Mouse (Mus musculus): ENCODE results near the gene Ces1a. TPM values are rescaled to one million over a fixed set of nuclear protein-coding genes. Genes with fewer than 3 reads are reported as not detected.
A peak's percentile ranks its signal among the peaks of the same experiment; 100 is the strongest.

Gene Ces1a
- 0.44 TPM in 1 of 2 replicates, not detected in the other for polyA plus RNA-seq (2011; ENCODE audit: insufficient read length, low read depth, missing spikeins)

DNA sequence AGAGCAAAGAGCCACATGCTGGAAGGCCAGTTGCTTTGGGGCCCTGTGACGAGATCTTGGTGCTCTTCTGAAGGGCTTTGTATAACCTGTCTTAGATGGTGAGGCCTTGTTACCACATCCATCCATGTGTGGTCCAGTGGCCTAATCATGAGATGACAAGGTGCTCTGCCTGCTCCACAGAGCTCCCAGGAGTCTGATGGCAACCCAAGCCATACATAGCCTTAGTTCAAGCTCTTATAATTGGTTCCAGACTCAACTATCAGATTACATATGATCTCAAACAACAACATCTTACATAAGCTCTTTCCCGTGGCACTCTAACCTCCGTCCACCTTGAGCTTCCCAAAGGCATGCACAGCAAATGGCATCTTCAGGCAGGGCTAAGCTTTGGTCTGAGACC is at the start of gene Ces1a:
Gene Ces1a, minus strand, starts transcription at position 101 of the 400 bp plus-strand sequence.
- Histone ChIP-seq H3K4me1 (ENCODE audit: control insufficient read depth, insufficient read depth, low read length) (no peaks in the 10 kb centered on the region), H3K4me3 (ENCODE audit: insufficient read depth, low read length) (no peak within 1 kb of the TSS), H3K27ac (ENCODE audit: insufficient read depth, low read length) (no peak within 1 kb of the TSS)
- no peak for TF ChIP-seq CTCF (IDR thresholded peaks at IDR 0.05; ENCODE audit: borderline replicate concordance, insufficient read depth, low read length)
- no peak for TF ChIP-seq POLR2A (IDR thresholded peaks at IDR 0.05; ENCODE audit: low read depth, low read length)

DNA sequence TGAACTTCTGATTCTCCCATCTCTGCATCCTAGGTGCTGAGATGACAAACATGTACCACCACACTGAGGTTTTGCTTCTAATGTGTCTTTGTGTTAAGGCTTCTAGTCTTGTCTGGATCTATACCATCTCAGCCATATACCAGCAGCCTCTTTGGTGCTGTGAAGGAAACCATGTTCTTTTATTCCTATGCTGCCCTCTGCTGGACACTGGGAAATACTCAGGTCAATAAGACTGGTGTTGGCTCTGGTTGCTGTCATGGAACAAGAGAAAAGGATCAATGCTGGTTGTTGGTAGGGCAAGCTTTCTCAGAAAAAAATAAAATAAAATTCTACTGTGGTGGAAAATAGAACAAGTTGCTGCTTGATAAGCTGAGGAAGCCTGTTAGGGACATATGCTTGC is 47.4 kb upstream of the Ces1a start:
- TF ChIP-seq CTCF (IDR thresholded peaks at IDR 0.05; ENCODE audit: borderline replicate concordance, insufficient read depth, low read length) (no peak), POLR2A (IDR thresholded peaks at IDR 0.05; ENCODE audit: low read depth, low read length) (no peak)
- no peaks in the 10 kb centered on the region for H3K4me1 ChIP-seq (ENCODE audit: control insufficient read depth, insufficient read depth, low read length)
- no peak overlapping the region for H3K27ac ChIP-seq (ENCODE audit: insufficient read depth, low read length)
- no peak overlapping the region for H3K4me3 ChIP-seq (ENCODE audit: insufficient read depth, low read length)

DNA sequence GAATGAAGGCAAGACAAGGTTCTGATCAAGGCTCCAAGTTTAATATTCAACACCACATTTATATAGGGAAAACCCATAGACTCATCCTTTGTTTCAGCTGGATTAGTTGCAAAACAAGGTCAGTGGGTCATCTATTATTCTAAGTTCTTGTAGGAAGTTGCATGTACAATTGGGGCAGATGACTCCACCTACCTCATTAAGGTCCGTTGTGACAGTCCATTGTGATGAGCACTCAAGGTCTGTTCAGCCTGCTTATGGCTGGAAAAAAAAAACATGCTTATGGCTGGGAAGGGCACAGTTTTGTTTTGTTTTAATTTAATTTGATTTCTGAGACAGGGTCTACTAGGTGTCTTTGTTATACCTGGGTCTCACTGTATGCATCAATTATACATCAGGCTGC is 43.3 kb upstream of the Ces1a start:
- Histone ChIP-seq H3K4me3 (ENCODE audit: insufficient read depth, low read length) (no peak overlapping the region), H3K27ac (ENCODE audit: insufficient read depth, low read length) (no peak overlapping the region), H3K4me1 (ENCODE audit: control insufficient read depth, insufficient read depth, low read length) (no peaks in the 10 kb centered on the region)
- no peak for TF ChIP-seq POLR2A (IDR thresholded peaks at IDR 0.05; ENCODE audit: low read depth, low read length)
- no peak for TF ChIP-seq CTCF (IDR thresholded peaks at IDR 0.05; ENCODE audit: borderline replicate concordance, insufficient read depth, low read length)

DNA sequence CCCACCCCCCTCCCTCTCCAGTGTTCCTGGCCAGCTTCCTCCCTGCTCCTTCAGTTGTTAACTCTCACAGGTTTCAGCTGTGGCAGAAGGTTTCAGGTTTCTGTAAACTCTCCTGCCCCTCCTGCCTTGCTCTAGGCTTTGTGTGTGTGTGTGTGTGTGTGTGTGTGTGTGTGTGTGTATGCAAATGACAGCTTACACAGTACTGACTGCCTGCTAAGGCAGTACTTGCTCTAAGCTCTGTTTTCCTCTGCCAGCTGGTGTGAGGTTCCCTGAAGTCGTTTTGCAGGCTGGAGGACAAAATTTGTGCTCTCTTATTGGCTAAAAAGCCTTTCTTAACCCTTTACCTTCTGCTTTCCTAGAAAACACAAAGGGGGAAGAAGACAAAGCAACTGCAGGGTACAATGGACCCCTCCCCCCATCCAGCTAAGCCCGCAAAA is 40.7 kb upstream of the Ces1a start:
- Histone ChIP-seq H3K4me3 (ENCODE audit: insufficient read depth, low read length) (no peak overlapping the region), H3K4me1 (ENCODE audit: control insufficient read depth, insufficient read depth, low read length) (no peaks in the 10 kb centered on the region), H3K27ac (ENCODE audit: insufficient read depth, low read length) (no peak overlapping the region)
- TF ChIP-seq POLR2A (IDR thresholded peaks at IDR 0.05; ENCODE audit: low read depth, low read length) (no peak), CTCF (IDR thresholded peaks at IDR 0.05; ENCODE audit: borderline replicate concordance, insufficient read depth, low read length) (no peak)

DNA sequence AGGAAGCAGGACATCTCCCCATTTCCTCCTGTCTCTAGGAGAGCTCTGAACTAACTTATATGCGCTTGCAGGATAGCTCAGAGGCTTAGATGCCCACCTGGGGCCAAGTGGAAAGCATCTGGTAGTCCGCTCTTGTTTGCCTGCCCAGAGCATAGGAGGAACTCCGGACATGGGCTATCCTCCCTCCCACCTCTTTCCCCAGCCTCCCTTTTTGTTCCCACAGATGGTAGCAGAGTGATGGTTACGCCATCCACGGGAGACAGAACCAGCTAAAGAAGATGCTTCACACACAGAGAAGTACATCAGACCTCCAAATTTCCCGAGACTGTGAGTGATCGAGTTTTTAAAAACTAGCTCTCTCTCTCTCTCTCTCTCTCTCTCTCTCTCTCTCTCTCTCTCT is 40.2 kb upstream of the Ces1a start:
- Histone ChIP-seq H3K4me3 (ENCODE audit: insufficient read depth, low read length) (no peak overlapping the region), H3K27ac (ENCODE audit: insufficient read depth, low read length) (no peak overlapping the region), H3K4me1 (ENCODE audit: control insufficient read depth, insufficient read depth, low read length) (no peaks in the 10 kb centered on the region)
- TF ChIP-seq CTCF (IDR thresholded peaks at IDR 0.05; ENCODE audit: borderline replicate concordance, insufficient read depth, low read length) (no peak), POLR2A (IDR thresholded peaks at IDR 0.05; ENCODE audit: low read depth, low read length) (no peak)

DNA sequence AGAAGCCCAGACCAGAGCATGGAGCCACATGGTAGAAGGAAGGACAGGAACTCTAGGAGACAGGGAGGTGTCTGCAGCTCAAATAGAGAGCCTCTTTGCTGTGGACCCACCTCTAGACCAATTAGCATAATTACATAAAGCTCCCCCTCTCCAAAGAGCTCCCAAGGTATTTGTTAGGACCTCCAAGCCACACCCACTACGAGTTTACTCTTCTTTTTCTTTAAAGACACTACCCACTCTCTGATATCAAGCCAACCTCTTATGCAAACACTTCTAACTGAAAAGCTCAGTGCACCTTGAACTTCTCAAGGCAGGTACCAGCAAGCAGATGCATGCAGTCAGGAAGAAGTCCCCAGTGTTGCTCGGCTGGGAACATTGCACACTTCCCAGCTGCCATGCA is 31.9 kb upstream of the Ces1a start, which contains the start of gene Ces1b:
Gene Ces1b, minus strand, starts transcription at position 131 of the 400 bp plus-strand sequence.
- TF ChIP-seq POLR2A (IDR thresholded peaks at IDR 0.05; ENCODE audit: low read depth, low read length) (no peak), CTCF (IDR thresholded peaks at IDR 0.05; ENCODE audit: borderline replicate concordance, insufficient read depth, low read length) (no peak)
- no peak within 1 kb of the TSS for H3K4me3 ChIP-seq (ENCODE audit: insufficient read depth, low read length)
- no peaks in the 10 kb centered on the region for H3K4me1 ChIP-seq (ENCODE audit: control insufficient read depth, insufficient read depth, low read length)
- H3K27ac ChIP-seq (ENCODE audit: insufficient read depth, low read length), result no peak within 1 kb of the TSS

DNA sequence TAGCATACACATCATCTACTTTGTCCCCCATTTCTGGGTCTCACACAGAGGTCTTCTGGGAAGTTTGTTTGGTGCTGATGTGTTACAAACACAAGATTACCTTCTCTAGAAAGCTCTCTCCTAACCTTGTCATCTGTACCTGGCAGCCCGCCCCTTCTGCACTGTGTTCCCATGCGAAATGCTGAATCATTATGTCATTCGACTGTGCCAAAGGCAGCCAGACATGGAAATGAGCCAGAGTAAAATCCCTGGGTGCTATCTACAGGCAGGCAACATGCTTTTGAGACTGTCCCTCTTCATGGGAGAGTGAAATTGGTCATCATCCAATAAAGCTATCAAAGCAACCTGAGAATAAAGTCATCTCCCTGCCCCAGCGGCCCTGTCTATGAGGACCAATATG is 27.3 kb upstream of the Ces1a start:
- no peak overlapping the region for H3K4me3 ChIP-seq (ENCODE audit: insufficient read depth, low read length)
- no peak for TF ChIP-seq CTCF (IDR thresholded peaks at IDR 0.05; ENCODE audit: borderline replicate concordance, insufficient read depth, low read length)
- TF ChIP-seq POLR2A (IDR thresholded peaks at IDR 0.05; ENCODE audit: low read depth, low read length), result no peak
- H3K27ac ChIP-seq (ENCODE audit: insufficient read depth, low read length), result no peak overlapping the region
- H3K4me1 ChIP-seq (ENCODE audit: control insufficient read depth, insufficient read depth, low read length), result no peaks in the 10 kb centered on the region

DNA sequence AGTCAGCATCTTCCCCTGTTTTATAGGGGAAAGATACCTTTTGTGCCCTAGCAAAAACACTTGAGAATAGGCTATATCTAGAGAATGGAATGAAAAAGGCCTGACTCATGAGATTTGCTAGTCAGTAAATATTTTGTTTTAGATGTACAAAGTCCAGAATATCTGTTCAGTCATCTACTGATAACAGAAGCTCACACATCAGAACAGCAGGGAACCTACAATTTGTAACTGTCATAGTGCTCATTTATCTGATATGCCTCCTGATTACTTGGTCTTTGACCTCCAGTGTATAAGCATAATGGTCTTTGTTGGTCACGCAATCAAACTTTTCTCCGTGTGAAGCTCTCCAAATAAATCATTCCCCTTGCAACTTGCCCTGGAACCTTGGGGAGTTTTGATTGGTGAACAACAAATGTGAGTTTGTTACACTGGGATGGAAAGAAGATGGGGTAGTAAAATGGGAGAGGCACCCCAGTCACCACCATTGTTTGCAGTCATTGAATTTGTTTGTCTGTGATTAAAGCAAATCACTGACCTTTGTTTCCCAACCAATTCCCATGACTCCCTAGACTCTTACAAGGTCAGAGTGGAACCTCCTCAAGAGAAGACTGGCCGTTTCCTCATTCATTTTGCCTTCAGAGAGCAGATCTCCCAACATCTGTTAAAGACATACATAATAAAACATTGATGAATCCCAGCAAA is 15.6 kb upstream of the Ces1a start:
- TF ChIP-seq CTCF (IDR thresholded peaks at IDR 0.05; ENCODE audit: borderline replicate concordance, insufficient read depth, low read length) (no peak), POLR2A (IDR thresholded peaks at IDR 0.05; ENCODE audit: low read depth, low read length) (no peak)
- no peak overlapping the region for H3K4me3 ChIP-seq (ENCODE audit: insufficient read depth, low read length)
- no peak overlapping the region for H3K27ac ChIP-seq (ENCODE audit: insufficient read depth, low read length)
- no peaks in the 10 kb centered on the region for H3K4me1 ChIP-seq (ENCODE audit: control insufficient read depth, insufficient read depth, low read length)

DNA sequence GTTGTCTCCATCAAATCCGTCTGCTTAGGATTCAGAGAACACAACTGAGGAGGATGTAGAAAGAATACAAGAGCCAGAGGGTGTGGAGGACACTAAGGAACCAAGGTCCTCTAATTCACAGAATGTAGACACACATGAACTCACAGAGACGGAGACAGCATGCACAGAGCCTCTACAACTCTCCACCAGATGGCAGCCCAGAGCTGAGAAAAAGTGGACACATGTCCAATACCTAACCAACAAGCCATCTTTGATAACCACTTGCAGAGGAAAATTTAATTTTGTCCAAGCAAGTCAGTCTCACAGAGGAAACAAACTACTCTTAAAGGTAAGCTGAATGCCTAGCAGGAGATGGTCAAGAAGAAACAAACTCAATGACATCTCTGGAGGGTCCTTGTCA is 11.2 kb upstream of the Ces1a start:
- Histone ChIP-seq H3K4me3 (ENCODE audit: insufficient read depth, low read length) (no peak overlapping the region), H3K4me1 (ENCODE audit: control insufficient read depth, insufficient read depth, low read length) (no peaks in the 10 kb centered on the region), H3K27ac (ENCODE audit: insufficient read depth, low read length) (no peak overlapping the region)
- TF ChIP-seq POLR2A (IDR thresholded peaks at IDR 0.05; ENCODE audit: low read depth, low read length) (no peak), CTCF (IDR thresholded peaks at IDR 0.05; ENCODE audit: borderline replicate concordance, insufficient read depth, low read length) (peak; percentile 67)

DNA sequence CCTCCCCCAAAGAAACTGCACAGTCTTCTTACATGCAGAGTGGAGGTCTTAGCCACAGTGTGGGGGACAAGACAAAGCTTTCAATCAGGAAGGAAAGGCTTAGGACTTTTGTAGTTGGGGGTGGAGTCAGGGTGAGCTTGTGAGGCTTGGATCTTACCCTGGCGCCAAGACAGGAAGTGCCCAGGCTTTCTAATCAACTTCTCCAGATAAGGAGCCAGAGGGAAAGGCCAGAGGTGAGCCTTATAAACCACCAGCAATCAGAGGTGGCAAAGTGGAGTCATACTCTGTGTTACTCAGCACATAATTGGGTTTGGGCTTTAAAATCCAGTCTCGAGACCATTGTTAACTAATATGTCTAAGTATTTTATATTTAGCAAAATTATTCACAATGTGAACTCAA is 7.2 kb upstream of the Ces1a start:
- Histone ChIP-seq H3K27ac (ENCODE audit: insufficient read depth, low read length) (no peak overlapping the region), H3K4me1 (ENCODE audit: control insufficient read depth, insufficient read depth, low read length) (no peaks in the 10 kb centered on the region)
- TF ChIP-seq POLR2A (IDR thresholded peaks at IDR 0.05; ENCODE audit: low read depth, low read length) (no peak), CTCF (IDR thresholded peaks at IDR 0.05; ENCODE audit: borderline replicate concordance, insufficient read depth, low read length) (no peak)

More for the DNA sequence above, 7.2 kb upstream of the Ces1a start:
- no peak overlapping the region for H3K4me3 ChIP-seq (ENCODE audit: insufficient read depth, low read length)
